Mouse (Mus musculus): ENCODE data around the gene Fam171a2.
A peak's percentile ranks its signal among the peaks of the same experiment; 100 is the strongest.

- peak; percentile 53 for TF ChIP-seq CTCF (IDR thresholded peaks at IDR 0.05)
- no peak for TF ChIP-seq EP300 (IDR thresholded peaks at IDR 0.05)
Observed at GRCm38 (mm10) chr11:102480897-102481296, 33.4 kb upstream of the Fam171a2 start.

Data from lung, postnatal 0 days (tissue).